Mouse (Mus musculus): ENCODE results near the gene Atxn1. TPM values are rescaled to one million over a fixed set of nuclear protein-coding genes. Genes with fewer than 3 reads are reported as not detected.

Atxn1 gene
- polyA plus RNA-seq, 1 experiment from 2014 or later = 7.4 TPM

GRCm38 (mm10) chr13:45768250-45768649 is 196.6 kb downstream of the Atxn1 start:
- H3K36me3 ChIP-seq (ENCODE audit: control insufficient read depth, insufficient read depth, low read length) = no peaks in the 10 kb centered on the region
- no peak overlapping the region for H3K9ac ChIP-seq (ENCODE audit: low read length)
- H3K4me1 ChIP-seq (ENCODE audit: control insufficient read depth in 2 of 2, insufficient read depth in 2 of 2, low read length in 2 of 2) = no peaks in the 10 kb centered on the region
- no peak overlapping the region for H3K27ac ChIP-seq (replicated peaks in 1 of 2; ENCODE audit: control insufficient read depth in 1 of 2, insufficient read depth in 1 of 2, low read depth in 2 of 2, low read length in 2 of 2)
- H3K4me2 ChIP-seq (ENCODE audit: low read length) = no peak overlapping the region
- 80% methylated on average over 3 of the region's 3 CpGs for WGBS
- no peaks in the 10 kb centered on the region for H3K27me3 ChIP-seq (ENCODE audit: control insufficient read depth, insufficient read depth, low read length)
- ATAC-seq (ENCODE audit: insufficient number of reproducible peaks, insufficient read depth, low FRiP score, low read depth) = no peak
- no peak overlapping the region for H3K4me3 ChIP-seq (ENCODE audit: control insufficient read depth in 1 of 2, insufficient read depth in 1 of 2, low read depth in 1 of 2, low read length in 2 of 2)
- no peaks in the 10 kb centered on the region for H3K9me3 ChIP-seq (ENCODE audit: control insufficient read depth, low read length)

- no peak overlapping the region for H3K4me3 ChIP-seq (ENCODE audit: control insufficient read depth in 1 of 2, insufficient read depth in 1 of 2, low read depth in 1 of 2, low read length in 2 of 2)
- no peak overlapping the region for H3K9ac ChIP-seq (ENCODE audit: low read length)
- H3K4me1 ChIP-seq (ENCODE audit: control insufficient read depth in 2 of 2, insufficient read depth in 2 of 2, low read length in 2 of 2) = no peaks in the 10 kb centered on the region
- H3K27ac ChIP-seq (replicated peaks in 1 of 2; ENCODE audit: control insufficient read depth in 1 of 2, insufficient read depth in 1 of 2, low read depth in 2 of 2, low read length in 2 of 2) = no peak overlapping the region
- no peak overlapping the region for H3K4me2 ChIP-seq (ENCODE audit: low read length)
- H3K9me3 ChIP-seq (ENCODE audit: control insufficient read depth, low read length) = no peaks in the 10 kb centered on the region
- H3K27me3 ChIP-seq (ENCODE audit: control insufficient read depth, insufficient read depth, low read length) = no peaks in the 10 kb centered on the region
- H3K36me3 ChIP-seq (ENCODE audit: control insufficient read depth, insufficient read depth, low read length) = peaks cover 3% of the 10 kb centered on the region; the same call in 1 of the 2 replicates
- WGBS = 86% methylated on average over 5 of the region's 5 CpGs
- no peak for ATAC-seq (ENCODE audit: insufficient number of reproducible peaks, insufficient read depth, low FRiP score, low read depth)
Measured at GRCm38 (mm10) chr13:45764354-45764753, 200.5 kb downstream of the Atxn1 start.

GRCm38 (mm10) chr13:45762278-45762677 is 202.5 kb downstream of the Atxn1 start:
- no peak for ATAC-seq (ENCODE audit: insufficient number of reproducible peaks, insufficient read depth, low FRiP score, low read depth)
- Histone ChIP-seq H3K4me2 (ENCODE audit: low read length) (no peak overlapping the region), H3K4me1 (ENCODE audit: control insufficient read depth in 2 of 2, insufficient read depth in 2 of 2, low read length in 2 of 2) (no peaks in the 10 kb centered on the region), H3K27ac (replicated peaks in 1 of 2; ENCODE audit: control insufficient read depth in 1 of 2, insufficient read depth in 1 of 2, low read depth in 2 of 2, low read length in 2 of 2) (no peak overlapping the region), H3K4me3 (ENCODE audit: control insufficient read depth in 1 of 2, insufficient read depth in 1 of 2, low read depth in 1 of 2, low read length in 2 of 2) (no peak overlapping the region), H3K9ac (ENCODE audit: low read length) (no peak overlapping the region), H3K27me3 (ENCODE audit: control insufficient read depth, insufficient read depth, low read length) (no peaks in the 10 kb centered on the region), H3K36me3 (ENCODE audit: control insufficient read depth, insufficient read depth, low read length) (peaks cover 8% of the 10 kb centered on the region; the same call in 1 of the 2 replicates), H3K9me3 (ENCODE audit: control insufficient read depth, low read length) (no peaks in the 10 kb centered on the region)
- 75% methylated on average over 7 of the region's 7 CpGs for WGBS

- WGBS = 88% methylated on average over 1 of the region's 1 CpGs
- peaks cover 6 to 13% of the 10 kb centered on the region in 2 experiments for H3K4me1 ChIP-seq (ENCODE audit: control insufficient read depth in 2 of 2, insufficient read depth in 2 of 2, low read length in 2 of 2)
- no peak overlapping the region for H3K4me3 ChIP-seq (ENCODE audit: control insufficient read depth in 1 of 2, insufficient read depth in 1 of 2, low read depth in 1 of 2, low read length in 2 of 2)
- H3K36me3 ChIP-seq (ENCODE audit: control insufficient read depth, insufficient read depth, low read length) = peaks cover 16% of the 10 kb centered on the region; the same call in 1 of the 2 replicates
- no peak overlapping the region for H3K27ac ChIP-seq (replicated peaks in 1 of 2; ENCODE audit: control insufficient read depth in 1 of 2, insufficient read depth in 1 of 2, low read depth in 2 of 2, low read length in 2 of 2)
- no peak overlapping the region for H3K4me2 ChIP-seq (ENCODE audit: low read length)
- H3K27me3 ChIP-seq (ENCODE audit: control insufficient read depth, insufficient read depth, low read length) = no peaks in the 10 kb centered on the region
- no peak for ATAC-seq (ENCODE audit: insufficient number of reproducible peaks, insufficient read depth, low FRiP score, low read depth)
- H3K9me3 ChIP-seq (ENCODE audit: control insufficient read depth, low read length) = no peaks in the 10 kb centered on the region
- H3K9ac ChIP-seq (ENCODE audit: low read length) = no peak overlapping the region
Measured at GRCm38 (mm10) chr13:45754483-45754882, 210.3 kb downstream of the Atxn1 start.

GRCm38 (mm10) chr13:45752498-45752897 is 212.3 kb downstream of the Atxn1 start:
- Histone ChIP-seq H3K9me3 (ENCODE audit: control insufficient read depth, low read length) (no peaks in the 10 kb centered on the region), H3K9ac (ENCODE audit: low read length) (no peak overlapping the region), H3K27ac (replicated peaks in 1 of 2; ENCODE audit: control insufficient read depth in 1 of 2, insufficient read depth in 1 of 2, low read depth in 2 of 2, low read length in 2 of 2) (no peak overlapping the region), H3K36me3 (ENCODE audit: control insufficient read depth, insufficient read depth, low read length) (0 out of 2 replicates have a peak, but pooled peaks cover 9% of the 10 kb centered on the region), H3K4me2 (ENCODE audit: low read length) (no peak overlapping the region), H3K27me3 (ENCODE audit: control insufficient read depth, insufficient read depth, low read length) (no peaks in the 10 kb centered on the region), H3K4me3 (ENCODE audit: control insufficient read depth in 1 of 2, insufficient read depth in 1 of 2, low read depth in 1 of 2, low read length in 2 of 2) (no peak overlapping the region), H3K4me1 (ENCODE audit: control insufficient read depth in 2 of 2, insufficient read depth in 2 of 2, low read length in 2 of 2) (peaks cover 18 to 28% of the 10 kb centered on the region in 2 experiments)
- WGBS = 66% methylated on average over 5 of the region's 5 CpGs
- ATAC-seq (ENCODE audit: insufficient number of reproducible peaks, insufficient read depth, low FRiP score, low read depth) = no peak

- Histone ChIP-seq H3K27ac (replicated peaks in 1 of 2; ENCODE audit: control insufficient read depth in 1 of 2, insufficient read depth in 1 of 2, low read depth in 2 of 2, low read length in 2 of 2) (no peak overlapping the region), H3K9ac (ENCODE audit: low read length) (no peak overlapping the region), H3K4me3 (ENCODE audit: control insufficient read depth in 1 of 2, insufficient read depth in 1 of 2, low read depth in 1 of 2, low read length in 2 of 2) (no peak overlapping the region), H3K4me1 (ENCODE audit: control insufficient read depth in 2 of 2, insufficient read depth in 2 of 2, low read length in 2 of 2) (peaks cover 18 to 28% of the 10 kb centered on the region in 2 experiments), H3K36me3 (ENCODE audit: control insufficient read depth, insufficient read depth, low read length) (0 out of 2 replicates have a peak, but pooled peaks cover 1% of the 10 kb centered on the region), H3K9me3 (ENCODE audit: control insufficient read depth, low read length) (no peaks in the 10 kb centered on the region), H3K27me3 (ENCODE audit: control insufficient read depth, insufficient read depth, low read length) (no peaks in the 10 kb centered on the region), H3K4me2 (ENCODE audit: low read length) (no peak overlapping the region)
- 73% methylated on average over 2 of the region's 2 CpGs for WGBS
- no peak for ATAC-seq (ENCODE audit: insufficient number of reproducible peaks, insufficient read depth, low FRiP score, low read depth)
Measured at GRCm38 (mm10) chr13:45751231-45751630, 213.6 kb downstream of the Atxn1 start.

GRCm38 (mm10) chr13:45750627-45751026 is 214.2 kb downstream of the Atxn1 start:
- 78% methylated on average over 6 of the region's 6 CpGs for WGBS
- H3K27me3 ChIP-seq (ENCODE audit: control insufficient read depth, insufficient read depth, low read length) = no peaks in the 10 kb centered on the region
- peak overlapping the region in 1 of 2 experiments; percentile 19; a peak in 1 of 4 replicates for H3K27ac ChIP-seq (replicated peaks in 1 of 2; ENCODE audit: control insufficient read depth in 1 of 2, insufficient read depth in 1 of 2, low read depth in 2 of 2, low read length in 2 of 2)

GRCm38 (mm10) chr13:45749937-45750336 is 214.9 kb downstream of the Atxn1 start:
- WGBS = 11% methylated on average over 1 of the region's 1 CpGs
- Histone ChIP-seq H3K4me2 (ENCODE audit: low read length) (no peak overlapping the region), H3K27me3 (ENCODE audit: control insufficient read depth, insufficient read depth, low read length) (no peaks in the 10 kb centered on the region), H3K36me3 (ENCODE audit: control insufficient read depth, insufficient read depth, low read length) (no peaks in the 10 kb centered on the region), H3K4me1 (ENCODE audit: control insufficient read depth in 2 of 2, insufficient read depth in 2 of 2, low read length in 2 of 2) (peaks cover 18 to 28% of the 10 kb centered on the region in 2 experiments), H3K27ac (replicated peaks in 1 of 2; ENCODE audit: control insufficient read depth in 1 of 2, insufficient read depth in 1 of 2, low read depth in 2 of 2, low read length in 2 of 2) (peak overlapping the region in 1 of 2 experiments; percentile 61; a peak in 2 of 4 replicates), H3K9me3 (ENCODE audit: control insufficient read depth, low read length) (no peaks in the 10 kb centered on the region), H3K4me3 (ENCODE audit: control insufficient read depth in 1 of 2, insufficient read depth in 1 of 2, low read depth in 1 of 2, low read length in 2 of 2) (no peak overlapping the region), H3K9ac (ENCODE audit: low read length) (no peak overlapping the region)
- ATAC-seq (ENCODE audit: insufficient number of reproducible peaks, insufficient read depth, low FRiP score, low read depth) = no peak

More at GRCm38 (mm10) chr13:45750627-45751026, 214.2 kb downstream of the Atxn1 start:
- peaks cover 18 to 28% of the 10 kb centered on the region in 2 experiments for H3K4me1 ChIP-seq (ENCODE audit: control insufficient read depth in 2 of 2, insufficient read depth in 2 of 2, low read length in 2 of 2)
- no peak overlapping the region for H3K9ac ChIP-seq (ENCODE audit: low read length)
- no peaks in the 10 kb centered on the region for H3K9me3 ChIP-seq (ENCODE audit: control insufficient read depth, low read length)
- no peak for ATAC-seq (ENCODE audit: insufficient number of reproducible peaks, insufficient read depth, low FRiP score, low read depth)
- H3K4me2 ChIP-seq (ENCODE audit: low read length) = no peak overlapping the region
- H3K4me3 ChIP-seq (ENCODE audit: control insufficient read depth in 1 of 2, insufficient read depth in 1 of 2, low read depth in 1 of 2, low read length in 2 of 2) = no peak overlapping the region
- H3K36me3 ChIP-seq (ENCODE audit: control insufficient read depth, insufficient read depth, low read length) = no peaks in the 10 kb centered on the region
